Mouse (Mus musculus) v-Abl transformed pro-B cells (cell line): ENCODE measurements around the gene Abat.
"Not testable (repeated sequence)": the region's sequence is repeated elsewhere in the genome, so short reads cannot be mapped to it uniquely, and the experiment has no call there.

ENCODE experiments used
- in situ Hi-C, 2 experiments: fragments of 400-800 bp; cut with MboI; formaldehyde crosslinking; loops; one replicate each; pipeline ENCODE4 v1.15.1; 2025; ENCODE audit not compliant: unreplicated experiment in 2 of 2

Abat gene

DNA sequence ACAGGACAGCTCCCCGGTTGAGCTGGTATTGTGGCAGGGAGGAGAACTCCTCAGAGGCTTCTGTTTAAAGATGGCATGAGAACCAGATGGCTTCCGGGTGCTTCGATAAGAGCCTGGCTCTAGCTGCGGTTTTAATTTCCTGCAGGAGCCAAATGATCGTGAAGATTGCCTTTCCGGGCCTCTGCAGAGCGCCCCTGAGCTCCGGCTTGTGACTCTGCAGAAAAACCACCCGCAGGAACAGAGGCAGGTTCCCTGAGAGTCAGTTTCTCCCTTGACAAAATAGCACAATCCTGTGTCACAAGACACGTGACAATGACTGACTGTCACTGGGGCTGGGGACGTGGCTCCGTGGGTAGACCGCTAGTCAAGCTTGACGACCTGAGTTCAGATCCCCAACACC is 16.8 kb downstream of the Abat start:
- in situ Hi-C loops, result no loop called here

DNA sequence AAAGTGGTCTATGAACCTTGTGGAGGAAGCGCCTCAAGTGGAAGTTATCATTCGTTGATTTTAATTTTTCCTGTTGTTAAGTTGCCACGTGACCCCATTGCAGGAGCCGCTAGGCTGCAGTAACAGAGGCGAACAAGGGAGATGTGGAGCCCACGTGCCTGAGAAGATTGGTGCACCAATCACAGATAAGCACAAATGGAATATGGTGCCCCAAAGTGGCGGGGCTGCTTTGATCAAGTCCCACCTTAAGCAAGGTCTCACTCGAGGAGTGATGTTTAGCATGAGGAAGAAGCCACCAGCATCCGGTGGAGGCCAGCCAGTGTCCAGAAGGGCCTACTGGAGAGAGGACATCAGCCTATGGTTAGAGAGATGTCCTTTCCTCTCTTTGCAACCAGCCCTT is 19.2 kb downstream of the Abat start:
- in situ Hi-C loops, result no loop called here

DNA sequence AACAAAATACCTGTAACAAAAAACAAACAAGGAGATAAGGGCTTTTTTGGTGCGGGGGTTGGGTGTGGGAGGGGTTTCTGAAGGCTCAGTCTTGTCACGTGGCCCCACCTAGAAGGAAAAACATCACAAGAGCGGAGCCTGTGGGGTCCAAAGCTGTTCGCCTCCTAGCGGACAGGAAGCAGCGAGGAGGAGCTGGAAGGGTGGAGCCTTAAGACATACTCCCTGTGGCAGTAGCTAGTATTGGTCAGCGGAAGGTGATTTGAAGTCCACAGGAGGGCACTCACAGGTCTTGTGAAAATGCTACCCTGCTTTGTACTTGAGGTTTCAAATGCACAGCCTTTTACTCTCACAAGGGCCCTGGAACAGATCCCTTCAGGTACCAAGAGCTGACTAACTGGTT is 19.7 kb downstream of the Abat start:
- in situ Hi-C loops, result no loop called here

DNA sequence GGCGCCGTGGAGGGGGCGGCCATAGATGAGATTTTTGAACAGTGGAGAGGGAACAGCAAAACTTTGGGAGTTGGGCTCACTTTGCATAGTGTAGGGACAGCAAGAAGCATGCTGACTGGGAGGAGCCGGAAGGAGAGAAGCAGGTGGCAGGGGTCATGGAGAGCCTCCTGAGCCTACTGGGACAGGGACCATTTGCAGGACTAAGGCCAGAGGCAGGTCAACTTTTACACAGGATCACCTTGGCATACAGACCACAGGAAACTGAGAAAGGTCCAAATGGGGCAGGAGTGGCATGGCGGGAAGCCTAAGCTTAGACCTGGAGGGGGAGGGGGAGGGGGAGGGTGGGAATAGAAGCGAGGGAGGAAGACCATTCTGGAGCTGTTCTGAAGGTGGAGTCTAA is 20.2 kb downstream of the Abat start:
- in situ Hi-C loops, result no loop called here

DNA sequence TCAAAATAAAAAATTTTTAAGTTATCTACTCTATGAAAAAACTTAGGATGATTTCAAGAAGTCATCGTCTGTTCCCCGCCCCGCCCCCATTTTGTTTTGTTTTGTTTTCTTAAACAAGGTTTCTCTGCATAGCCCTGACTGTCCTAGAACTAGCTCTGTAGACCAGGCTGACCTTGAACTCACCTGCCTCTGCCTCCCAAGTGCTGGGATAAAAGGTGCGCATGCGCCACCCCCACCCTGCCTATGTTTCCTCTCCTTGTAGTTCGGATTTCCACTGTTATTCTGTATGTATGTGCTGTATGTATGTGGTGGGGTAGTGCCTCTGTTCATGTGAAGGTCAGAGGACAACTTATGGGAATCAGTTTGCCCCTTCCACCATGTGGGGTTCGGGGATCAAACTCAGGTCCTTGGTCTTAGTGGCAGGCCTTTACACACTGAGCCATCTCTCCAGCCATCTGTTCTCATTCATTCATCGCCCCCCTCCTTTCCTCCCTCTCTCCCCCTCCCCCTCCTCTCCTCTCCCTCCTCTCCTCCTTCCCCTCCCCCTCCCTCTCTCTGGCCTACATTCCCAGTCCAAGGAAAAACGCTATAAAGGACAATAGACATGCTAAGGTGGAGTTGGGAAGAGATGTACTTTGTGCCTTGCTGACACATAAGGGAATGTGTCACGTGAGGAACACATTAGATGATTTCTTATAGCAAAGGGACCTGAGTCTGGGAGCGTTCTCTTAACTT is 21.4 kb downstream of the Abat start:
- in situ Hi-C loops, result no loop called here

DNA sequence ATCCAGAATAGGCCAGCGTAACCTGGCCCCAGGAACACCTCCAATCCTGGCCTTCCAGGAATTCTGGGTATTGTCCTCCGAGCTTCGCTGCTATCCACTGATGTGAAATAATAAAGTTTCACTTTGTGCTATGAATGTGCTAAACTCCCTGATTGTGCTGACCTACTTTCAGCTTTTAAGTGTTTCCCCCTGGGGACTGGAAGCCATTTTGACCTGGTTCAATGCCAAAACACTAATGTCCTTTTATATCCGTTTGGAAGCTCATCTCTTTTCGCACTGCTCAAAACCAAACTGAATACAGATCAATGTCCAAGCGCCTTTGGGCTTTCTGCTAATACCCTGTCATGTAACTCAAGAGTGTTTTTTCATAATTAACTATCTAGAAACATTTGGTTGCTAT is 22.2 kb downstream of the Abat start:
- in situ Hi-C loops, result no loop called here

DNA sequence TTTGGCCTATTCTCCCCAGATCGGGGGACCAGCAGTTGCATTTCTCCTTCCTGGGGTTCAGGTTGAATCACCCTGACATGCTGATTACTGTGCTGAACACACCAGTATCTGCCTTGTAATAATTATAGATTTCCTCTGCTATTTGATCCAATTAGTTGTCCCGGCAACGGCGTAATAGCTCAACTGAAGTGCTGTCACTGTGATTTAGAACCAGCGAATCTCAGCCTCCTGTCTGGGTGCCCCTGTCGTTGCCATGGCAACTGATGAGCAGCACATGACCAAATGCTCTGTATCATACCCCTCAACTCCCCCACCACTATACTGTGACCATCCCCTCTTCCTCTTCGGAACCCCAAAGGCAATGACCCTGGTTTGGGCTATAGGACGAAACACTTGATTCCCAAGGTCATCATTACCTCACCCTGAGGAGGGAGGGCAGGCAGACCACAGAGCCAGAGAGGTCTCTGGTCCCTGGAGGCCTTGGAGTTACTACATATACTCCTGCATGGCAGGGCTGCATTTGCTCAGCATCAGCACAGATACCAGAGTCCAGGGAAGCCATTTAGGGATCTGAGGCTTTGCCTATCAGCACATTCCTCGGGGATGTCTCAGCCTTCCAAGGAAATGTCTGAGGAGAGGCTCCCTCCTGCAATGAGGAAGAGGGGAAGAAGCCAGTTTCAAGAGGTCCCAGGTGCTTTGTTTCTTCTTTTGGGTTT is 26.1 kb downstream of the Abat start:
- in situ Hi-C loops, result no loop called here

DNA sequence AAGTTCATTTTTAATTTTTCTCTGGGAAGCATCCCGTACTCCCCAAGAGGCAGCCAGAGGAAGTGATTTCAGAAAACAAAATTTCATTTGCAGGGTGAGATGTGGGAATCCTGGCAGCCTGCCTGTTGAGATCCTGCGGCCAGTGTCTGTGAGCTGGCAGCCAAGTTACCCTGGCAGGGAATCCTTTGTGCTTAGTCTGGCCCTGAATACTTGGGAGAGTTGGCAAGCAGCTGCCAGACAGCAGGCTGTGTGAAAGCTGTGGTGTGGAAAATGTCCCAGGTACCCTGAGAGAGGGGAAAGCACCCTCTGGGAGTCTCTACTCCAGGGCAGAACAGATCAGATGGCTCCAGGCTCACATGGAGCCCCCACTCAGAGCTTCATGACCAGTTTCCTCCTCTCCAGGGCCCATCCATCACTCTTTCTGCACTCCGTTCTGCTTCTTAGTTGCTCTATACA is 27.7 kb downstream of the Abat start:
- in situ Hi-C loops, result no loop called here

DNA sequence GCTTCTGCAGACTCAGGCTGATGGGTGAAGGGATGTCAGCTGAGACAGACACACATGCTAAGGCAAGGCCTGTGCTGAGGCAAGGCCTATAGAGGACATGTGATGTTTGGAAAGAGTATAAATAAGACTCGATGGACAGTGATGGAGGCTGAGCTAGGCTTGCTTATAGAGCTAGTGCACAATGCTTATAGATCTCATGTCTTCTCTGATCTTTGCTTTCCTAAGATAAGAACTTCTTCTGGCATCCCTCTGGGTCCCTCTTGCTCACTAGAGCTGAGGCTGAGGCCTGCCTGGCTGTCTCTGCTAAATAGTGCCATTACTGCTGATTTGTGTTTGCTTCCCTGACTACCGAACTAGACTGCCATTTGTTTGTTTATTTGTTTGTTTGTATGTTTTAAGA is 34.6 kb downstream of the Abat start:
- in situ Hi-C loops, result no loop called here

DNA sequence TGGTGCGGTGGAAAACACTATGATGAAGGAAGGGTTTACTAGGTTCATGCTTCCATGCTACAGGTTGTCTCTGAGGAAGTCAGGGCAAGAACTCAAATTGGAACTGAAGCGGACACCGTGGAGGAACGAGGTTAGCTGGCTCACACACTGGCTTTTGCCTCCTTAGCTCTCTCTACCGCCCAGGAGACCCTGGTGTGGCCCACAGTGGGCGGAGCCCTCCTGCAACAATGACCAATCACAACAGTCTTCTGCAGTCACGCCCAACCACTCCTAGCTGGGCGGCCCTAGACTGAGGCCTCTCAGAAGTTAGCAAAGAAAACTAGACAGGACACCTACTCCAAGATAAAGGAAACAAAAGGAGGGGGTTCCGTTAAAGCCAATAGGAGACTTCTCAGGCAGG is 36.3 kb downstream of the Abat start:
- in situ Hi-C loops, result no loop called here

DNA sequence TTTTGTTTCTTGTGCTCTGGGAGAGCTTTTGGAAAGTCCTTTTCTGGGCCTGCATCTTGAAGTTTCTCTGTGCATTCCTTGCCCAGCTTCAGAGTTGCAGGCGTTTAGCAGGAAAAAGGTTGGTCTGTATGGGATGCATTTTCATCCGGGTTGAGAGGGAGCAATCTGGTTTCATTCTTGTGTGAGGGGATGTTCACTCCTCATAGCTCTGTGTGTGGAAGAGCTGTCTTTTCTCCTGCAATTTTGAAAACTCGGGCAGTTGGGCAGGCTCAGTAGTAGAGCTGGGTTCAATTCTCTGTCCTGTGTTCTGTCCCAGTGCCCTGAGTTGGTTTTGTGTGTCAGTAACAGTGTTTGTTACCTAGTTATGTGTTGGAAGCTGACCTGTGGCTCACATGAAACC is 41.1 kb downstream of the Abat start:
- in situ Hi-C loops, result no loop called here

DNA sequence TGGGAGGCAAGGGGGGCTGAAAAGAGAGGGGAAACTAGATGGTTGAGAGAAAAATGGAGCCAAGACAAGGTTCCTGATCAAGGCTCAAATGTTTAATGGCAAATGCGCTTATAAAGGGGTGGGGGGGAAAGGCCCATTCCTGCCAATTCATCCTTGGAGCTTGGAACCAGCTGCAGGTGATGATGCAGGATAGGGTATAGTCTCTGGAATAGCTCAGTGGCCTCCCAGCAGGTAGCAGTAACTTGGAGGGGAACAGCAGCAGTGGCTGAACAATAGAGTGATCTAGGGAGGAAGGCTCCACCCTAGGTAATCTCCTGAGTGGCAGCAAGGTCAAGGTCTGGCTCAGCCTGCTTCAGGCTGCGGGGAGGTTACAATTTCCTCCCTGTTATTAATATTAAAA is 41.5 kb downstream of the Abat start:
- in situ Hi-C loops, result not testable (repeated sequence)

DNA sequence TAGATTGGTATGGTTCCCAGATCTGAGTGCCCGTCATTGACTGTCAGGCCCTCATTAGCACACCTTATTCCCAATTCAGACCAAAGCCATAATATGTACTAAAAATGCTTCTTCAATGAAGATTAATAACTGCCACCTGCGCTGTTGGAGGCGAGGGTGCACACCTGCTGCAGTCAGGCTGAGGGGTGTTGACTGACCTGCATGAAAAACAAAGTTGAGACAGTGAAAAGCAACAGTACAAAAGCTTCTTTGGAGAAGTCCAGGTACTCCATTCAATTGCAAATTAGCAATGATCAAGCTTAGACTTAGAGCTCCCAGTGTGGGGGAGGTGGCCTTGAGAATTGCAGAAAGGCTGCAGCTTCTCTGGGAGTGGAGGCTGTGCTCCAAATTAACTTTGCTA is 42.1 kb downstream of the Abat start:
- in situ Hi-C loops, result not testable (repeated sequence)

DNA sequence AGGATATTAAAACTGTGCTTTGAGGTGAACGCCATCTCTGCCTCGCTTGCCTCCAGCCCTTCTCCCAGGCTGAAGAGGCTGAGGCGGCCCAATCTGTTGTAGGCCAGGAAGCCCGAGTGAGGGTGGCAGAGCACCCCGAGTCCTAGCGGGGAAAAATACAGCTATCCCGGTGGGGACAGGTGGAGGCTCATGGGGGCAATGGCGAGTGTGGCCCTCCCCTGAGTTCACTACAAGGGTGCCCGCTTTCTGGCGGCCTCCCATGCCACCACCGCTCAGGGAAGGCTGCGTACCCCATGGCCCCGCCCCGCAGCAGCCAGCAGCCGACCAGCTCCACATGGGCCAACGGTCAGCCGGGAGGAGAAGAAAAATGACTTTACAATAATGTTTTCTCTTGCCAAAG is 46.9 kb downstream of the Abat start:
- in situ Hi-C loops, result no loop called here

DNA sequence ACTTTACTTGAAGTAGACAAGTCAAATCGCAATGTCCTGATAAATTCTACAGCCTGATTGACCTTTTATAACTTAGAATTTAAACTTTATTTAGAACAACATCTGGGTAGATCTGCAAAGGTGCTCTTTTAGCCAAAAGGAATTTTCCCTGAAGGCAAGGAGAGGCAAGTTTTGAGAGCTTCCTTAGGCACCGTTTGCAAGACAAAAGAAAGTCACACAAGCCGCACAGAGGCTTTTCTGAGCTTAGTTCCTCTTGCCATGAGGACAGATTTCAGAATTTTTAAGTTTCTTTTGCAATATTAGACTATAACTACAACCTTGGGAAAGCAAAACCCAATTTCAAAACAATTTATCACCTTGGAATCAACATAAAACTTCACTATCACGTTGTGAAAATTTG is 47.9 kb downstream of the Abat start:
- in situ Hi-C loops, result not testable (repeated sequence)

DNA sequence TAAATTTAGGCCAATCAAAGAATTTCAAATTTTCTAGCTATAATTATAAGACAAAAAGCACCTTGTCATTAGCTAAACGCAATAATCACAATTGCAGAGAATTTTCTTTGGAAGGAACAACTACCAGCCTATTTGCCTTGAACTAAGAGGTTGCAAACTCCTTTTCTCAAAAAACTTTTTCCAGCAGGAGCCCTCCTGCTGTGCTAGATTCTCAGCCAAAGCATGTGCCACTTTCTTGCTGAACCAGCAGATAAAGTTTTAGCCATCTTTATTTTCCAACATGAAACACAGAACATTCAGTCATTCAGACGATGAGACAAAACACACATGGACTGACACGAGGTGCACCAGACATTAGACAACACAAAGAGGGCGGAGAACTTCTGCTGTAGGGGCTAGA is 48.6 kb downstream of the Abat start:
- in situ Hi-C loops, result not testable (repeated sequence)

DNA sequence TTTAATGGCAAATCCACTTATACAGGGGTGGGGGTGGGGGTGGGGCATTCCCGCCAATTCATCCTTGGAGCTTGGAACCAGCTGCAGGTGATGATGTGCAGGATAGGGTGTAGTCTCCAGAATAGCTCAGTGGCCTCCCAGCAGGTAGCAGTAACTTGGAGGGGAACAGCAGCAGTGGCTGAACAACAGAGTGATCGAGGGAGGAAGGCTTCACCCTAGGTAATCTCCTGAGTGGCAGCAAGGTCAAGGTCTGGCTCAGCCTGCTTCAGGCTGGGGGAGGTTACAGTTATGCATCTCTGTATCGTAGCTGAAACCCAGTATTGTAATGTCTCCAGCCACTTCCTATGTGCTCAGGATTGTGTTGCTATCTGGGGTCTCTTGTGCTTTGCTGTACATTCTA is 49.6 kb downstream of the Abat start:
- in situ Hi-C loops, result not testable (repeated sequence)

DNA sequence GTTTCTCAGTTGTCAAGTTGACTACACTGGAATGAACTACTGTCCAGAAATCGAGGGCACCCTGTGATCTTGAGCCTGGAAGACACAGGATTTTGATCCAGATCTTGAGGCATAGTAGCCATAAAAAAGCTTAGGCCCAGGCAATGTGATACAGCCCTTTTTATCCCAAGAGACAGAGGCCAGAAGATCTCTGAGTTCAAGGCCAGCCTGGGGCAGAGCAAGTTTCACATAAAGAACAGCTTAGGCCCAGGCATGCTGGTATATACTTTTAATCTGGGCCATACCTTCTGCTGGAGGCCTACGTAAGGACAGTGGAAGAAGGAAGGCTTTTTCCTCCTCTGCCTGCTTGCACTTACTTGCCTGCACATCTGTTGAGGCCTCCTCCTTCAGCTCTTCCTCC is 51.6 kb downstream of the Abat start:
- in situ Hi-C loops, result no loop called here

DNA sequence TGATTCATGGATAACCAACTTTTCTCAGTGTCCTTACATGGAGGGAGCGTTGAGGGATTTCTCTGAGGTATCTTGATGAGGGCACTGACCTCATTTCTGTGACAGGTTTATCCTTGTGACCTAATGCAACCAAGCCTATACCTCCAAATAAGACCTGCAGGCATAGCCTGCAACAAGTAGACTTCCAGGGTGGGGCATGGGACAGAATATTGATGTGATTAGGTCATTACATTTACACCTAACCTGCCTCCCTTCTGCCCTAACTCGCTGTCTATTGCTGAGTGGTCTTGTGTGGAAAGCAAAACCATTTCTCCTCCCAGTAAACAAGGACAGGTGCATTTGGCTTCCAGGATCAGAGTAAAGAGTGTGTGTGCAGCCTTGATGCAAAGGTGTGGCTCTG is 52.3 kb downstream of the Abat start:
- in situ Hi-C loops, result no loop called here

DNA sequence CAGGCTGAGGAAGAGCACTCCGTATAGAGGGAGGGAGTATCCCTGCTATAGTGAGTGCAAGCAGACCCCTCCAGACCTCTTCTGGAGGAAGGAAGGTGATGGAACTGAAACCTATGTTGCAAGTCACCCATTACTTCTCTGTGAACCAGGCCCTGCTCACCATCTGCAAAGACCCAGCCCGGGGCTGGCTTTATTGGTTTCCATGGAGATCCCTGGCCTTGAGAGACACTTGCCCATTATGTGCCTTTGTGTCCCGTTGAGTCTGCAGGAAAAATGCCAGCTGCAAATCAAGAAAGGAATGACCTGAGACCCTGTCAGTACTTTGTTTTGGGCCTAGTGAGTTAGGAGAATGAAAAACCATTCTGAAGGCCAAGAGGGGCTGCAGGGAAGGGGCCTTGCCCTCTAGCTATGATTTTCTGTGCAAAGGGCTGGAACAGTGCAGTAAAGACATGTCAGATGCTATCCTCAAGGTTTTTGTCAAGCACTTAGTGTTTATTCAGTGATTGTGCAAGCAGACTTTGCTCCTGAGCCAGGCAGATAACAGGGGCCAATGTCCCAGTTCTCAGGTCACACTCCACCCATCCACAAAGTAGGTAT is 53.0 kb downstream of the Abat start:
- in situ Hi-C loops, result no loop called here

DNA sequence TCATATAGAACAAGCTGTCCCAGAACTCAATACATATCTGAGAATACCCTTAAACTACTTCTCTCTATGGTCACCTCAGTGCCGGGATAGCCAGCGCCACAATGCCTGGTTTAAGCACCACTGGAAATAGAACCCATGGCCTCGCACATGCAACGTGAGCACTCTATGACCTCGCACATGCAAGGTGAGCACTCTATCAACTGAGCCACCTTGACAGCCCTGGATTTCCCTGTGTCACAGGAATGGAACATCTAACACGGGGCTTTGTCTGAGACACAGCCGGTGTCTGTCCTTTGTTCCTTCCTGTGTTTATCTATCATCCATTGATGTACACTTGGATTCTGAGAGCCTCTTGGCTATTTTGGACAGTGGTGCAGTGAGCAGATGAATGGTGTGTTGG is 55.7 kb downstream of the Abat start:
- in situ Hi-C loops, result no loop called here

DNA sequence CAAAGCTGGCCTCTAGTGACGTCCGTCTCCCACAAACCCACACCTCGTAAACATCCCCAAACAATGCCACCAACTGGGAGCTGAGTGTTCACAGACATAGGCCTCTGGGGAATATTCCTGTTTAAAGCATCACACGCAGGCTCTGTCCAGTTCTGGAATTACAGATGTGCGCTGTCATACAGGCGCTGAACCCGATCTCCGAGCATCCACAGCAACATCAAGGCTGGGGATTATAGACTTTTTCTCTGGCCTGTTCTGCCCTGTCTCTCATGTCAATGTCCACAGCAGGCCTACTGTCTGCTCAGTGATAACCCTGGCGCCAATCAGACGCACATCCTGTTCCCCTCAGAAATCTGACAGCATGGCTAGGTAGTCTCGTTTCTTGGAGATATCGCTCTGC is 57.1 kb downstream of the Abat start:
- in situ Hi-C loops, result no loop called here
